9 mouse cellular contexts compared by ENCODE assay signal in the genomic region with DNA sequence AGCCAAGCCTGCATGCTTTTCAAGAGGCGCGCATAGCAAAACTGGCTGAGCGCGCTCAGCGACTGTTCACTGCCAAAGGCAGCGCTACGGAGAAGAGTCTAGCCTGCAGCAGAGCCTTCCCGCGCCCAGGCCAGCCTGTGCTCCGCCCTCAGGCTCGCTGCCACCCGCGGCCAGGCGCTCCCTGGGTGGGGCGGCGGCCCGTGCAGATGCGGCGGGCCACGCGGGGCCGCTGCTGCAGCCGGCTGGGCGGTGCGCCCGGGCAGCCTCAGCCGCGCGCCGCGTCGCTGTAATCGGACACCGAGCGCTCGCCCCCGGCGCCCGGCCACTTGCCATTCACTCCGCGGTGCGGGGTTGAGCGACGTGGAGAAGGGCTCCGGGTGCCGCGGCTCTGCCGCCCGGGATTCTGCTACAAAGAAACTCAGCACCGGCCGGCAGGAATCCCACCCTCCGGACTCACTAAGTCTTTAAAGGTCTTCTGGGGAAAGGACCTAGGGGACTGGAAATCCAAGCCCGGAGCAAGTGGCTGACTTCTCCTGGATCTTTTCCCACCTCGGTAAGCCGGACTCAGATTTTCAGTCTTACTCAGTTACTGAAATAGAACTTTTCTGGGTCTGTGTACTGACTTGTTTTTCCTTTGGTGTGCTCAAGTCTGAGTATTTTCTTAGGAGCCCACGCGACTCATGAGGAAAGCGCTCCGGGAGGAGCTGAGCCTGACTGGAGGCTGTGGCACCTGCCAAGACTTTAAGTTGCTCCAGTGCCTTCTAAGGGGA. TPM values are rescaled to one million over a fixed set of nuclear protein-coding genes. Genes with fewer than 3 reads are reported as not detected.
DNase-seq lines count a peak whose midpoint lies in the region; ATAC-seq and TF ChIP-seq lines count a peak whose summit lies in the region.
"Had no signal": no experiment of that assay in that cellular context is flagged by ENCODE, and none has a peak within 500 bp of the region (broad histone marks: within the 10 kb centered on the region; RNA-seq: fewer than 3 reads in every experiment).

No protein-coding gene starts in this region.

- 0 out of 2 replicates have a peak, but pooled peaks cover 3% of the 10 kb centered on the region for H3K9me3 ChIP-seq in embryonic facial prominence, embryonic 14.5 days (ENCODE audit: control insufficient read depth, low read length)
- no peaks in the 10 kb centered on the region for H3K9me3 ChIP-seq in limb, embryonic 15.5 days
- no peaks in the 10 kb centered on the region for H3K9me3 ChIP-seq in midbrain, embryonic 14.5 days (ENCODE audit: control insufficient read depth, low read length)
- H3K9me3 ChIP-seq in stomach, postnatal 0 days (ENCODE audit: control insufficient read depth, low read length), result no peaks in the 10 kb centered on the region

- TF ChIP-seq EP300 in stomach, postnatal 0 days (optimal IDR thresholded peaks at IDR 0.05), result no peak

- peak; percentile 95 for ATAC-seq in embryonic facial prominence, embryonic 14.5 days (ENCODE audit: low read depth)
- ATAC-seq in limb, embryonic 15.5 days (ENCODE audit: insufficient number of reproducible peaks, low FRiP score, low TSS enrichment, low read depth), result peak; percentile 96
- ATAC-seq in midbrain, embryonic 14.5 days (ENCODE audit: low FRiP score, low TSS enrichment), result peak; percentile 91
- peak; percentile 93 for ATAC-seq in stomach, postnatal 0 days (ENCODE audit: low FRiP score, low TSS enrichment)

- H3K27ac ChIP-seq in embryonic facial prominence, embryonic 14.5 days (replicated peaks; ENCODE audit: low read depth, low read length), result peak overlapping the region; percentile 75
- peak overlapping the region; percentile 92 for H3K27ac ChIP-seq in limb, embryonic 15.5 days
- H3K27ac ChIP-seq in midbrain, embryonic 14.5 days (replicated peaks; ENCODE audit: low read depth, low read length), result peak overlapping the region; percentile 68
- peak overlapping the region; percentile 88 for H3K27ac ChIP-seq in stomach, postnatal 0 days (replicated peaks)

- peak overlapping the region; percentile 60 for H3K4me3 ChIP-seq in embryonic facial prominence, embryonic 14.5 days (ENCODE audit: low read depth, low read length)
- H3K4me3 ChIP-seq in limb, embryonic 15.5 days, result peak overlapping the region; percentile 60
- H3K4me3 ChIP-seq in midbrain, embryonic 14.5 days (replicated peaks; ENCODE audit: low read depth, low read length), result peak overlapping the region; percentile 61
- peak overlapping the region; percentile 65 for H3K4me3 ChIP-seq in stomach, postnatal 0 days (ENCODE audit: low read depth, low read length)

- H3K4me1 ChIP-seq in embryonic facial prominence, embryonic 14.5 days (ENCODE audit: control insufficient read depth, insufficient read depth, low read length), result no peaks in the 10 kb centered on the region
- H3K4me1 ChIP-seq in limb, embryonic 15.5 days, result 0 out of 2 replicates have a peak, but pooled peaks cover 3% of the 10 kb centered on the region
- H3K4me1 ChIP-seq in midbrain, embryonic 14.5 days (ENCODE audit: control insufficient read depth, insufficient read depth, low read length), result 0 out of 2 replicates have a peak, but pooled peaks cover 4% of the 10 kb centered on the region
- H3K4me1 ChIP-seq in stomach, postnatal 0 days (replicated peaks; ENCODE audit: control insufficient read depth, insufficient read depth), result no peaks in the 10 kb centered on the region

- peak overlapping the region; percentile 86 for H3K4me2 ChIP-seq in embryonic facial prominence, embryonic 14.5 days (ENCODE audit: low read depth, low read length)
- peak overlapping the region; percentile 60 for H3K4me2 ChIP-seq in limb, embryonic 15.5 days
- peak overlapping the region; percentile 91 for H3K4me2 ChIP-seq in midbrain, embryonic 14.5 days (ENCODE audit: low read length)
- H3K4me2 ChIP-seq in stomach, postnatal 0 days (replicated peaks; ENCODE audit: low read depth), result peak overlapping the region; percentile 69

- DNase-seq in cerebellum, adult 18-20 months, result peak; percentile 2 to 6
- DNase-seq in cerebellum, adult 8-10 months, result no peak
- DNase-seq in embryonic facial prominence, embryonic 14.5 days (ENCODE audit: low spot score), result peak; percentile 90
- peak; percentile 81 to 85 for DNase-seq in heart, adult 18-20 months
- DNase-seq in kidney, adult 11 months, result peak; percentile 74
- peak; percentile 84 for DNase-seq in midbrain, embryonic 14.5 days
- peak; percentile 89 for DNase-seq in stomach, postnatal 0 days (ENCODE audit: low spot score)

- peak; percentile 32; the same call in 1 of the 2 replicates for TF ChIP-seq CTCF in stomach, postnatal 0 days (IDR thresholded peaks at IDR 0.05; ENCODE audit: low read depth)

- H3K27me3 ChIP-seq in embryonic facial prominence, embryonic 14.5 days (replicated peaks; ENCODE audit: control insufficient read depth, insufficient read depth, low read length), result no peaks in the 10 kb centered on the region
- H3K27me3 ChIP-seq in limb, embryonic 15.5 days, result no peaks in the 10 kb centered on the region
- peaks cover 5% of the 10 kb centered on the region; the same call in 1 of the 2 replicates for H3K27me3 ChIP-seq in midbrain, embryonic 14.5 days (ENCODE audit: control insufficient read depth, insufficient read depth, low read length)
- no peaks in the 10 kb centered on the region for H3K27me3 ChIP-seq in stomach, postnatal 0 days (ENCODE audit: control insufficient read depth, insufficient read depth, low read length)

- under 1% methylated on average over 58 of the region's 59 CpGs for WGBS in embryonic facial prominence, embryonic 14.5 days
- under 1% methylated on average over 59 of the region's 59 CpGs for WGBS in limb, embryonic 15.5 days
- under 1% methylated on average over 59 of the region's 59 CpGs for WGBS in midbrain, embryonic 14.5 days
- WGBS in stomach, postnatal 0 days, result under 1% methylated on average over 54 of the region's 59 CpGs

- H3K9ac ChIP-seq in embryonic facial prominence, embryonic 14.5 days (ENCODE audit: low read depth, low read length), result peak overlapping the region; percentile 64
- H3K9ac ChIP-seq in limb, embryonic 15.5 days, result peak overlapping the region; percentile 60
- H3K9ac ChIP-seq in midbrain, embryonic 14.5 days (replicated peaks; ENCODE audit: low read length), result peak overlapping the region; percentile 67
- peak overlapping the region; percentile 65 for H3K9ac ChIP-seq in stomach, postnatal 0 days (ENCODE audit: low read length)

- no peaks in the 10 kb centered on the region for H3K36me3 ChIP-seq in embryonic facial prominence, embryonic 14.5 days (ENCODE audit: control insufficient read depth, insufficient read depth, low read length)
- 0 out of 2 replicates have a peak, but pooled peaks cover 3% of the 10 kb centered on the region for H3K36me3 ChIP-seq in limb, embryonic 15.5 days
- no peaks in the 10 kb centered on the region for H3K36me3 ChIP-seq in midbrain, embryonic 14.5 days (ENCODE audit: control insufficient read depth, insufficient read depth, low read length)
- H3K36me3 ChIP-seq in stomach, postnatal 0 days (ENCODE audit: control insufficient read depth, insufficient read depth, low read length), result no peaks in the 10 kb centered on the region

RNA-seq across cellular contexts. Expression of a gene that starts 0.5 kb away (rescaled TPM):
- 65.3 and 71.5 TPM in 2 replicates for polyA plus RNA-seq in embryonic facial prominence, embryonic 14.5 days (2014; fragmentation: Nextera tagmentation; extraction: Ambion mirVana)
- total RNA-seq in heart, adult 18-20 months (2021), result 10 to 100 TPM; 15.6 to 18.8 TPM
- 71.9 and 75.1 TPM in 2 replicates for polyA plus RNA-seq in limb, embryonic 15.5 days (2015; fragmentation: Nextera tagmentation; extraction: Ambion mirVana)
- polyA plus RNA-seq in midbrain, embryonic 14.5 days (2014; fragmentation: Nextera tagmentation; extraction: Ambion mirVana), result 10.3 and 12.2 TPM in 2 replicates
- polyA plus RNA-seq in stomach, postnatal 0 days (2015; fragmentation: Nextera tagmentation; extraction: Ambion mirVana), result 28.7 and 30.3 TPM in 2 replicates
- total RNA-seq: neutrophil, adult 5-6 weeks had no signal
